Mouse (Mus musculus): ENCODE results near the gene Rfc1.
"Not testable (repeated sequence)": the region's sequence is repeated elsewhere in the genome, so short reads cannot be mapped to it uniquely, and the experiment has no call there.

- TF ChIP-seq POLR2A (IDR thresholded peaks at IDR 0.05; ENCODE audit: borderline replicate concordance, control insufficient read depth, low read depth, low read length); CTCF (IDR thresholded peaks at IDR 0.05; ENCODE audit: control insufficient read depth, insufficient read depth, low read length): not testable (repeated sequence)
Measured at GRCm38 (mm10) chr5:65289009-65289408, 46.5 kb downstream of the Rfc1 start.

Data from bone marrow, adult 2 months (tissue).